Mouse (Mus musculus) liver, adult 2 months (tissue): ENCODE data around the gene Mdga1.

ENCODE experiments used
- CTCF ChIP-seq: fragments of 200-500 bp; IDR thresholded peaks from 2 replicates; pipeline ENCODE4 v1.5.1; 2011; ENCODE audit warnings: low read depth, low read length, control low read depth
- POLR2A ChIP-seq: fragments of 200-500 bp; IDR thresholded peaks from 2 replicates; pipeline ENCODE4 v1.6.1; 2011; ENCODE audit warnings: low read length, control low read depth; ENCODE audit not compliant: insufficient read depth; ENCODE audit errors: extremely low read depth

GRCm38 (mm10) chr17:29895566-29895965 is 74.3 kb downstream of the Mdga1 start:
- TF ChIP-seq CTCF (no peak), POLR2A (no peak)
